Mouse (Mus musculus) embryonic fibroblast, embryonic 13.5 days (primary cell): ENCODE data around the gene Pam16.

Source experiments
- CTCF ChIP-seq: IDR thresholded peaks from 2 replicates; pipeline ENCODE4 v1.5.1; 2011; ENCODE audit warnings: mild to moderate bottlenecking, control low read depth, low read length, moderate library complexity, borderline replicate concordance; ENCODE audit not compliant: insufficient read depth
- POLR2A ChIP-seq: IDR thresholded peaks from 2 replicates; pipeline ENCODE4 v1.6.1; 2011; ENCODE audit warnings: low read depth, mild to moderate bottlenecking, control low read depth, low read length, moderate library complexity

DNA sequence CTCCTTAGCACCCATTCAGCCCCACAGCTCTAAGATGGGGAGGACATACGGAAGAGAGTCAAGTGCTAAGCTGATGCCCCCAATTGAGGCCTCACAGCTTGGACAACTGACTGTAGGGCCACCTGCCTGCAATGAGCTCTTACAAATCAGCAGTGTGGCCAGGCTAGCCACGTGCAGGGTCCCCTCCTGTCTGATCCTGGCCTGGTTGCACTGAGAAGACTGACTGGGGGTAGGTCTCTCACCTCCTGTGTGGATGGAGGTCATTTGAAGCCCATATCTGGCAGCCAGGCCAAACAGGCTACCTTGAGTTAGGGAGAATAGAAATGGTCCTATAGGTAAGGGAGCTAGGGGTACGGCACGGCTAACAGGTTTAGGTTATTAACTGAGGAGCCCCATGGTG, 21.1 kb upstream of the Pam16 start:
- no peak for TF ChIP-seq POLR2A
- TF ChIP-seq CTCF = no peak
